Mouse (Mus musculus) c-Kit-negative CD71-positive TER-119-positive erythroid progenitor cells, embryonic 14.5 days (primary cell): ENCODE data around the gene Olfr393.

Experiments
- DNase-seq: peaks from one replicate; pipeline ENCODE4 v3.0.0-alpha.2; 2013; ENCODE audit warnings: low read depth, low spot score

The Olfr393 gene

GRCm38 (mm10) chr11:73851354-73851753 is at the start of gene Olfr393:
Gene Olfr393, minus strand, starts transcription at chr11:73851454.
- DNase-seq, result no peak

GRCm38 (mm10) chr11:73890671-73891070 is 39.4 kb upstream of the Olfr393 start, which contains the start of gene Olfr394:
Gene Olfr394, minus strand, starts transcription at chr11:73890771.
- DNase-seq, result no peak

- no peak for DNase-seq
Measured at GRCm38 (mm10) chr11:73816949-73817348, 34.3 kb downstream of the Olfr393 start, which contains the start of gene Olfr392. Gene Olfr392, minus strand, starts transcription at chr11:73817049.

- no peak for DNase-seq
Measured at GRCm38 (mm10) chr11:73802952-73803351, 48.3 kb downstream of the Olfr393 start, which contains the start of gene Olfr391-ps. Gene Olfr391-ps, minus strand, starts transcription at chr11:73803052.
